ENCODE assay signal across 14 mouse cellular contexts in genomic region chr17:47872311-47873011, GRCm38 (mm10). TPM values are rescaled to one million over a fixed set of nuclear protein-coding genes. Genes with fewer than 3 reads are reported as not detected.
DNase-seq lines count a peak whose midpoint lies in the region; ATAC-seq lines count a peak whose summit lies in the region.
"Had no signal": no experiment of that assay in that cellular context is flagged by ENCODE, and none has a peak within 500 bp of the region (broad histone marks: within the 10 kb centered on the region; RNA-seq: fewer than 3 reads in every experiment).

No protein-coding gene starts in this region.

- 0 out of 2 replicates have a peak overlapping the region, but pooled peaks have one; percentile 2 for H3K4me2 ChIP-seq in midbrain, embryonic 12.5 days (replicated peaks)

- peak; percentile 47; the same call in 1 of the 2 replicates for ATAC-seq in midbrain, embryonic 12.5 days (ENCODE audit: low FRiP score, low read depth)

- peaks cover 78% of the 10 kb centered on the region for H3K4me1 ChIP-seq in hindbrain, embryonic 10.5 days (replicated peaks)
- peaks cover 63% of the 10 kb centered on the region for H3K4me1 ChIP-seq in midbrain, embryonic 12.5 days

- 72% methylated on average over 31 of the region's 31 CpGs for WGBS in hindbrain, embryonic 10.5 days
- WGBS in midbrain, embryonic 12.5 days, result 53% methylated on average over 31 of the region's 31 CpGs

- H3K4me3 ChIP-seq in hindbrain, embryonic 10.5 days, result no peak overlapping the region
- no peak overlapping the region for H3K4me3 ChIP-seq in midbrain, embryonic 12.5 days

- DNase-seq in left cerebral cortex, postnatal 4 days, result peak; percentile 87
- DNase-seq in left cerebral cortex, adult 8-10 months (ENCODE audit: low spot score in 2 of 2), result no peak
- no peak for DNase-seq in hindbrain, embryonic 10.5 days (ENCODE audit: low spot score)
- DNase-seq in retina, postnatal 1 day, result peak; percentile 86
- no peak for DNase-seq in right cerebral cortex, adult 2 months (ENCODE audit: low spot score in 2 of 2)
- DNase-seq in adrenal gland, postnatal 10 days, result no peak
- DNase-seq in layer of hippocampus, postnatal 25 days (ENCODE audit: extremely low spot score in 1 of 2, low spot score in 1 of 2), result no peak
- DNase-seq: gastrocnemius, adult 2 months; heart, postnatal 4 days; kidney, adult 9 months; lung, adult 18-20 months; right cerebral cortex, postnatal 25 days; thymus, postnatal 25 days had no signal

- no peaks in the 10 kb centered on the region for H3K9me3 ChIP-seq in hindbrain, embryonic 10.5 days
- H3K9me3 ChIP-seq in midbrain, embryonic 12.5 days, result no peaks in the 10 kb centered on the region

- no peaks in the 10 kb centered on the region for H3K27me3 ChIP-seq in hindbrain, embryonic 10.5 days (ENCODE audit: insufficient read depth, poor library complexity, severe bottlenecking)
- H3K27me3 ChIP-seq in midbrain, embryonic 12.5 days, result no peaks in the 10 kb centered on the region

- peak overlapping the region; percentile 30 for H3K27ac ChIP-seq in hindbrain, embryonic 10.5 days
- peak overlapping the region; percentile 87 for H3K27ac ChIP-seq in midbrain, embryonic 12.5 days (replicated peaks)

- peaks cover 99% of the 10 kb centered on the region for H3K36me3 ChIP-seq in hindbrain, embryonic 10.5 days
- H3K36me3 ChIP-seq in midbrain, embryonic 12.5 days, result peaks cover 64% of the 10 kb centered on the region

- no peak overlapping the region for H3K9ac ChIP-seq in midbrain, embryonic 12.5 days (replicated peaks)

- intact Hi-C loops in left cerebral cortex, postnatal 4 days (cut with DNase I), result loop anchor here (5.0 kb wide), 1 partner anchor 225 kb away; no protein-coding TSS in a partner anchor

RNA-seq across cellular contexts. Expression of gene Mdfi, which starts 38.0 kb away (rescaled TPM):
- total RNA-seq in left cerebral cortex, postnatal 4 days (2021), result 1 to 10 TPM; 2.5 to 3.7 TPM
- 1 to 10 TPM in 1 of 4 experiments, under 1 TPM in 3; 0.43 to 1.2 (median 0.58) TPM for total RNA-seq in left cerebral cortex, adult 8-10 months (2022)
- 19.9 and 30.6 TPM in 2 replicates for polyA plus RNA-seq in hindbrain, embryonic 10.5 days (2016; fragmentation: Nextera tagmentation; extraction: Ambion mirVana)
- 7.6 and 11.7 TPM in 2 replicates for polyA plus RNA-seq in midbrain, embryonic 12.5 days (2016; fragmentation: Nextera tagmentation; extraction: Ambion mirVana)
- total RNA-seq in adrenal gland, postnatal 10 days (2021), result 1 to 10 TPM; 4.2 to 5.3 TPM
- 1 to 10 TPM; 1.4 to 1.5 TPM for total RNA-seq in layer of hippocampus, postnatal 25 days (2021)

RNA-seq across cellular contexts. Expression of gene Foxp4, which starts 52.0 kb away (rescaled TPM):
- total RNA-seq in left cerebral cortex, postnatal 4 days (2021), result 10 to 100 TPM; 78.3 to 89.0 TPM
- 10 to 100 TPM; 39.9 to 63.6 (median 49.6) TPM for total RNA-seq in left cerebral cortex, adult 8-10 months (2022)
- 25.1 and 29.4 TPM in 2 replicates for polyA plus RNA-seq in hindbrain, embryonic 10.5 days (2016; fragmentation: Nextera tagmentation; extraction: Ambion mirVana)
- 34.5 and 35.3 TPM in 2 replicates for polyA plus RNA-seq in midbrain, embryonic 12.5 days (2016; fragmentation: Nextera tagmentation; extraction: Ambion mirVana)
- total RNA-seq in adrenal gland, postnatal 10 days (2021), result 10 to 100 TPM; 24.8 to 25.6 TPM
- total RNA-seq in layer of hippocampus, postnatal 25 days (2021), result 10 to 100 TPM; 40.3 to 50.2 TPM

Comparison
In these comparisons a context has a peak if more than half of its experiments do, and no peak if none do; other contexts are left out.
1. DNase-seq: peak in left cerebral cortex, postnatal 4 days (single experiment) and retina, postnatal 1 day (single experiment); none in left cerebral cortex, adult 8-10 months (0 of 2), hindbrain, embryonic 10.5 days (single experiment), right cerebral cortex, adult 2 months (0 of 2), adrenal gland, postnatal 10 days (single experiment) and layer of hippocampus, postnatal 25 days (0 of 2).